Mouse (Mus musculus) lung, adult 2 months (tissue): Measurements from ENCODE around the gene Cep112.

ENCODE experiments used
- CTCF ChIP-seq: fragments of 200-500 bp; IDR thresholded peaks from 2 replicates; pipeline ENCODE4 v1.5.1; 2011; ENCODE audit warnings: mild to moderate bottlenecking, low read length, control low read depth; ENCODE audit not compliant: insufficient read depth
- POLR2A ChIP-seq: fragments of 200-500 bp; IDR thresholded peaks from 2 replicates; pipeline ENCODE4 v1.6.1; 2011; ENCODE audit warnings: low read depth, mild to moderate bottlenecking, control low read depth, low read length, borderline replicate concordance; ENCODE audit errors: extremely low read depth

DNA sequence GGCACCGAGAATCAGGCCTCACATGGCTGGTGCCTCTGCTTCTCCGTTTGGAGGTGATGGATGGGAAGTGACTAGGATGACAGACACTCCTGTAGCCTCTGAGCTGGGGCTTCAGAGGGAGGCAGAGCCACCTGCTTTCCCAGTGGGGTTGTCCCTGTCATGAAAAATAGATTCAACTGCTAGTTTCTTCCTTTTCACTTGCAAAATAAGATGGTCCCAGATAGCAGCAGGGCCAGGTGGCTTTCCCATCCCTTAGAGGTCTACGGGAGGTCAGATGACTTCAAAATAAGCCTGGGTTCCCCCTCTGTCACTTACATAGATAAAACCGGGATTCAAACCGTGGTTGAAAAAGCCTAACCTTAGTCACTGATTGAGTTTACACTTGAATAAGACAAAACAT, 452.5 kb downstream of the Cep112 start:
- no peak for TF ChIP-seq CTCF
- TF ChIP-seq POLR2A: no peak
